Mouse (Mus musculus): ENCODE results near the gene Actr3b.

Actr3b gene

GRCm38 (mm10) chr5:25886708-25887107, 126.9 kb downstream of the Actr3b start:
- DNase-seq (ENCODE audit: low read depth, low spot score), result no peak

DNA sequence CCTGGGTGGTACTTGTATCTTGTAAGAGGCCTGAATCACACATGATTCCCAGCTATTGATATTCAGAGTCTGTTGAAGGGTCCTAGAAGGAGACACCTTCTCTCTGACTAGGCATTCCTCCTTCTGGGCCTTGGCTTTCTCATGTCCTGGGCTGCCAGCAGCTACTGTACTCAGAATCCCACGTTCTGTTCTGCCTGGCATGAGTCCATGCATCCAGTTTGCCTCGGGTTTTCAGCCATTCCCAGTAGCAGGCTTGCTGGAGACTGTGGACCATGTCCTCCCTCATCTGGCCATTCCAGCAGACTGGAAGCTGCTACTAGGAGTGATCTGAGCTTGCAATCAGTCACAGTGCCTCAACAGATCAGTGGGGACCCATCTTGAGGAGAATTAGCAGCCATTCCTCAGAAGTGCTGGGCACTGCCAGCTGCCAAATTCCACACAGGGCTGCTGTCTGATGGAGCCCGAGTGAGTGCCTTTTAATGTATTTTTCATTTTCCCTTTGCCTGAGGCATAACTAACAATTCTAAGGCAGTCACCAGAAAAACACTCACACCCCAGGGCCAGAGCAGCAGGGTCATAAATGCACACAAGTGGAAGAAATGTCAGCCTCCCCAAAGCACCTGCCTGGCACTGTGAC, 130.1 kb downstream of the Actr3b start:
- no peak for DNase-seq (ENCODE audit: low read depth, low spot score)

DNA sequence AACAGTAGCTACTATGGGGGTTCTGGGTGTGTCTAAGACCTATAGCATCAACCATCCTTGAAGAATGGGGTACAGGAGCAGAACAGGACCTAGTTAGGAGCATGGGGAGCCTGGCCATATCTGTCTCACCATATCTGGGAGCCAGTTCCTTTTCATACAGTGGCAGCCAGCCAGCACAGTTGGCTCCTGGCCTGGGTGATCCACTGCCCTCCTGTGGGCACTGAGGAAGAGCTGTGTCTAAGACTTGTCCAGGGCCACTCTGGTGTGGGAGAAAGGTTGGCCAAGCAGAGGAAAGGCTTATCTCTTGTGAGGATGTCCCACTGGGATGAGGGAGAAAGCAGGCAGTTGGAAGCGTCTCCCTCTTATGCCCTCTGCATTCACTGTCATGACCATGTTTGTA, 131.5 kb downstream of the Actr3b start:
- DNase-seq (ENCODE audit: low read depth, low spot score), result no peak
